Mouse (Mus musculus) inflammation-experienced regulatory T-cells, adult 6 months (primary cell): ENCODE results near the gene Majin. TPM values are rescaled to one million over a fixed set of nuclear protein-coding genes. Genes with fewer than 3 reads are reported as not detected.

Experiments used
- ATAC-seq: one replicate; pipeline ENCODE4 v1.8.0; 2017
- polyA plus RNA-seq, 3 experiments: library from polyadenylated mRNA; unstranded; fragments of 100-300 nt; shearing (Covaris generic); gene quantifications; one replicate each; pipeline ENCODE4 v1.2.1; 2017

Majin gene
- polyA plus RNA-seq, 3 experiments from 2014 or later: 0.55 to 0.79 TPM; not detected in 1

DNA sequence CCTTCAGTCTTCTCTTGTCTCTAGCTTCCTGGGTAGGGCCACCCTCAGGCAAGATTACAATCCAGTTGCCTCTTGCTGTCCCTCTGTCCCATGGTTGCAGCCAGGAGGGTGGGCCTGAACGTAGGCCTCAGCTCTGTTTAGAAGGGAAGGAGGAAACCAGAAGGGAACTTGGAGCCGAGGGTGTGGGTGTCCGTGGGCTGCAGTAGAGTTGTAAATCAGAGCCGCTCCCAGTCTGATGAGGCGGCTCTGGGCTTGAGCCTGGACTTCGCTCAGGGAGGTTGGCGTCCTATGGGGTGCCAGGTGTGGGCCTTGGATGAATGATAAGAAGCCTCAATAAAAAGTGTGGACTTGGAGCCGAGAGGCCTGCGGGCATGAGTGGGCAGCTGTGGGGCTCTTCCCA lies 80.0 kb downstream of the Majin start:
- ATAC-seq: no peak

- ATAC-seq: no peak
Observed at GRCm38 (mm10) chr19:6264945-6265344, 80.8 kb downstream of the Majin start.

DNA sequence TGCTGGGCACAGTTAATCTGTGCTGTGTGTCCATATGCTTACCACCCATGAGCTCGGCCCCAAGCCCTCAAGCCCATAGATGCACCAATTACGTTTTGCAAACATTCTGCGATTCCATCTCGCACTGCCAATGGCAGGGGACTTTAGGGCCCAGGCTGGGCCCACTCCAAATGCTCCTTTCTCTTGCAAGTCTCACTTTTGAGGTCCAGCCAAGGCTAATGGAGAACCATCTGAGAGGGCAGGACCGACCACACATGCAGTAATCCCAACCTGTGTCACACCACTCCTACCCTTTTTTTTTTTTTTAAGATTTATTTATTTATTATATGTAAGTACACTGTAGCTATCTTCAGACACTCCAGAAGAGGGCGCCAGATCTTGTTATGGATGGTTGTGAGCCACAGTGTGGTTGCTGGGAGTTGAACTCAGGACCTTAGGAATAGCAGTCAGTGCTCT lies 81.6 kb downstream of the Majin start:
- ATAC-seq: no peak

- ATAC-seq: no peak
Observed at GRCm38 (mm10) chr19:6267306-6268169, 83.3 kb downstream of the Majin start.

- peak; percentile 84 for ATAC-seq
Observed at GRCm38 (mm10) chr19:6268170-6268528, 84.0 kb downstream of the Majin start.

GRCm38 (mm10) chr19:6268670-6269132 lies 84.5 kb downstream of the Majin start:
- ATAC-seq: no peak

DNA sequence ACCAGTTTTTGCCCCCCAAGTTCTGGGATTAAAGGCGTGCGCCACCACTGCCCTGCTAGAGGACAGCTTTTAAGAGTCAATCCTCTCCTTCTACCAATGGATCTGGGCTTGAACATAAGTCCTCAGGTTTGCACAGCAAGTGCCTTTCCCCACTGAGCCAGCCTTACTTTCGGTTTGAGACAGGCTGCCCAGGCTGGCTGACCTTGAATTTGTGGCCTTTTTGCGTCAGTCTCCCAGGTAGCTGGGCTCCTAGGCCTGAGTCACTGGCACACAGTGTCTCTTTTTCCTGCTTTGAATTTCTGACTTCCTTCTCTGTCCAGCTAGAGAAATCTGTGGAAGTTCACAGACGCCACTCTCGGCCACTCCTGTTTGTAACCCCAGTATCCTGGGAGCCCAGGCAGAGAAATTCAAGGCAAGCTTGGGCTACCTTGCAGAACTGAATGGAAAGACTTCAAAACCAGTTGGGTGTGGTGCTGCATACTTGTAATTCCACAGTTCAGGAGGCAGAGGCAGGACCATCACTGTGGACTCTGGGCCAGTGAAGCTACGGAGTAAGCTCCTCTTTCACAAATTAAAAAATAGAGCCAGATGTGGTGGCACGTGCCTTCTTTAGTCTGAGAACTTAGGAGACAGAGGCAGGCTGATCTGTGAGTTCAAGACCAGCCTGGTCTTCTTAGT lies 85.7 kb downstream of the Majin start:
- no peak for ATAC-seq

DNA sequence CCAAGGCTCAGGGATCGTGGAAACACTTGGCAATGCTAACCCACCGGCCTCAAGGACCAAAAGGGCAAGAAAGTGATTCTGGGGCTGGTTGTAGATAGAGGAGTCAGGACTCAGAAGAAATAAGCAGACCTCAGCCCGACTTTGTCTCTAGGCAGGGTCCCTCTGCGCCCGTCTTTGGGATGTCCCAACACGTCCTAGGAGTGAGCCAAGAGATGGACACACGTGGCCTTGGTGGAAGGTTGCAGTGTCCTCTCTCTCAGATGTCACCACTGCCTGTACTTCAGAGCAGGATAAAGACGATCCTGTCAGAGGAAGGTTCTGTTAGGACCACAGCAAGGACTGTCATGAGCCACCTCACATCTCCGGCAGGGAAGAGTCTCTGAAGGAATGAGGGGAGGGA lies 86.5 kb downstream of the Majin start:
- no peak for ATAC-seq

- ATAC-seq: no peak
Observed at GRCm38 (mm10) chr19:6271206-6271605, 87.0 kb downstream of the Majin start.

GRCm38 (mm10) chr19:6272053-6272452 lies 87.9 kb downstream of the Majin start:
- no peak for ATAC-seq

GRCm38 (mm10) chr19:6272738-6273137 lies 88.5 kb downstream of the Majin start:
- ATAC-seq: no peak

- no peak for ATAC-seq
Observed at GRCm38 (mm10) chr19:6273592-6273991, 89.4 kb downstream of the Majin start.

Other genes with a start within 250 kb of the Majin start
- 10 to 100 TPM; 14.2 to 20.4 (median 14.7) TPM for gene Pola2, start 220.2 kb upstream of the Majin start, polyA plus RNA-seq
- gene Slc22a20, start 198.2 kb upstream of the Majin start, polyA plus RNA-seq: not detected
- 10 to 100 TPM; 41.9 to 48.2 (median 44.7) TPM for gene Capn1, start 168.5 kb upstream of the Majin start, polyA plus RNA-seq
- gene Syvn1, start 137.8 kb upstream of the Majin start, polyA plus RNA-seq: 10 to 100 TPM; 12.6 to 16.5 (median 16.2) TPM
- gene Mrpl49, start 126.6 kb upstream of the Majin start, polyA plus RNA-seq: 10 to 100 TPM; 36.6 to 40.3 (median 36.7) TPM
- gene Fau, start 126.5 kb upstream of the Majin start, polyA plus RNA-seq: 1,000 to 10,000 TPM; 1,798 to 3,866 (median 2,409) TPM
- 10 to 100 TPM in 1 of 3 experiments, 1 to 10 TPM in 2; 5.6 to 11.5 (median 9.4) TPM for gene Znhit2, start 123.2 kb upstream of the Majin start, polyA plus RNA-seq
- gene Tm7sf2, start 116.0 kb upstream of the Majin start, polyA plus RNA-seq: 1 to 10 TPM; 5.6 to 7.2 (median 6.9) TPM
- gene Vps51, start 107.2 kb upstream of the Majin start, polyA plus RNA-seq: 10 to 100 TPM; 29.3 to 35.6 (median 31.5) TPM
- not detected for gene Tmem262, start 104.4 kb upstream of the Majin start, polyA plus RNA-seq
- 1 to 10 TPM in 1 of 3 experiments, under 1 TPM in 1, not detected in 1; 0.77 to 1.1 TPM for gene Gm28374, start 102.1 kb upstream of the Majin start, polyA plus RNA-seq
- gene Zfpl1, start 99.4 kb upstream of the Majin start, polyA plus RNA-seq: 10 to 100 TPM; 32.0 to 47.2 (median 36.9) TPM
- 10 to 100 TPM in 1 of 3 experiments, 1 to 10 TPM in 2; 2.4 to 24.7 (median 4.4) TPM for gene Cdca5, start 99.4 kb upstream of the Majin start, polyA plus RNA-seq
- under 1 TPM in 1 of 3 experiments, not detected in 2; 0.48 TPM for gene AC131692.1, start 90.0 kb upstream of the Majin start, polyA plus RNA-seq
- gene Naaladl1, start 78.6 kb upstream of the Majin start, polyA plus RNA-seq: under 1 TPM in 1 of 3 experiments, not detected in 2; 0.33 TPM
- 1 to 10 TPM; 1.4 to 4.4 (median 3.3) TPM for gene Sac3d1, start 65.7 kb upstream of the Majin start, polyA plus RNA-seq
- 10 to 100 TPM; 17.2 to 21.8 (median 20.4) TPM for gene Snx15, start 56.1 kb upstream of the Majin start, polyA plus RNA-seq
- gene Batf2, start 43.4 kb upstream of the Majin start, polyA plus RNA-seq: not detected
- 10 to 100 TPM; 14.3 to 31.0 (median 21.9) TPM for gene Arl2, start 42.8 kb upstream of the Majin start, polyA plus RNA-seq
- gene Gpha2, start 42.0 kb downstream of the Majin start, polyA plus RNA-seq: not detected
- gene Ppp2r5b, start 51.5 kb downstream of the Majin start, polyA plus RNA-seq: 1 to 10 TPM; 1.7 to 3.3 (median 2.2) TPM
- 10 to 100 TPM in 2 of 3 experiments, 1 to 10 TPM in 1; 8.1 to 12.6 (median 11.5) TPM for gene Atg2a, start 57.3 kb downstream of the Majin start, polyA plus RNA-seq
- 10 to 100 TPM; 10.8 to 36.2 (median 11.4) TPM for gene Ehd1, start 92.3 kb downstream of the Majin start, polyA plus RNA-seq
- under 1 TPM; 0.15 to 0.36 (median 0.26) TPM for gene Cdc42bpg, start 122.1 kb downstream of the Majin start, polyA plus RNA-seq
- 10 to 100 TPM; 15.8 to 18.7 (median 16.3) TPM for gene Men1, start 150.6 kb downstream of the Majin start, polyA plus RNA-seq
- gene Map4k2, start 156.7 kb downstream of the Majin start, polyA plus RNA-seq: 100 to 1,000 TPM in 1 of 3 experiments, 10 to 100 TPM in 2; 68.4 to 105 (median 88.5) TPM
- 10 to 100 TPM; 53.3 to 63.5 (median 59.1) TPM for gene Sf1, start 179.3 kb downstream of the Majin start, polyA plus RNA-seq
- gene Pygm, start 200.0 kb downstream of the Majin start, polyA plus RNA-seq: 1 to 10 TPM; 3.4 to 6.5 (median 5.7) TPM
- gene Rasgrp2, start 215.0 kb downstream of the Majin start, polyA plus RNA-seq: 100 to 1,000 TPM in 1 of 3 experiments, 10 to 100 TPM in 2; 59.9 to 201 (median 68.4) TPM
- gene Nrxn2, start 234.3 kb downstream of the Majin start, polyA plus RNA-seq: under 1 TPM in 1 of 3 experiments, not detected in 2; 0.26 TPM